Mouse (Mus musculus): ENCODE data around the gene Fam8a1. TPM values are rescaled to one million over a fixed set of nuclear protein-coding genes. Genes with fewer than 3 reads are reported as not detected.
A peak's percentile ranks its signal among the peaks of the same experiment; 100 is the strongest.

Fam8a1 gene
- polyA plus RNA-seq (2015; fragmentation: Nextera tagmentation; extraction: Ambion mirVana), result 19.6 and 22.3 TPM in 2 replicates

GRCm38 (mm10) chr13:46669048-46669619, at the start of gene Fam8a1:
Gene Fam8a1, plus strand, starts transcription at chr13:46669522.
- H3K4me1 ChIP-seq (ENCODE audit: control insufficient read depth, insufficient read depth, low read length), result peaks cover 17% of the 10 kb centered on the region
- H3K4me2 ChIP-seq (ENCODE audit: low read length), result peak within 1 kb of the TSS; percentile 72
- H3K9me3 ChIP-seq (replicated peaks; ENCODE audit: control insufficient read depth, low read length, poor library complexity, severe bottlenecking), result no peaks in the 10 kb centered on the region
- H3K4me3 ChIP-seq (ENCODE audit: low read depth, low read length), result peak within 1 kb of the TSS; percentile 94
- no peaks in the 10 kb centered on the region for H3K27me3 ChIP-seq (ENCODE audit: control insufficient read depth, insufficient read depth, low read depth, low read length)
- WGBS, result under 1% methylated on average over 37 of the region's 46 CpGs
- peak within 1 kb of the TSS; percentile 96 for H3K9ac ChIP-seq (ENCODE audit: low read depth, low read length)
- peaks cover 9% of the 10 kb centered on the region; the same call in 1 of the 2 replicates for H3K36me3 ChIP-seq (ENCODE audit: control insufficient read depth, insufficient read depth, low read length)
- peak; percentile 97 for ATAC-seq
- peak within 1 kb of the TSS; percentile 88 for H3K27ac ChIP-seq (ENCODE audit: low read length)

- peak; percentile 17; the same call in 1 of the 2 replicates for ATAC-seq
- H3K27ac ChIP-seq (ENCODE audit: low read length), result no peak overlapping the region
- no peak overlapping the region for H3K4me2 ChIP-seq (ENCODE audit: low read length)
- H3K36me3 ChIP-seq (ENCODE audit: control insufficient read depth, insufficient read depth, low read length), result peaks cover 2% of the 10 kb centered on the region; the same call in 1 of the 2 replicates
- no peaks in the 10 kb centered on the region for H3K9me3 ChIP-seq (replicated peaks; ENCODE audit: control insufficient read depth, low read length, poor library complexity, severe bottlenecking)
- no peaks in the 10 kb centered on the region; the same call in 1 of the 2 replicates for H3K4me1 ChIP-seq (ENCODE audit: control insufficient read depth, insufficient read depth, low read length)
- 46% methylated on average over 11 of the region's 11 CpGs for WGBS
- no peak overlapping the region for H3K4me3 ChIP-seq (ENCODE audit: low read depth, low read length)
- no peaks in the 10 kb centered on the region for H3K27me3 ChIP-seq (ENCODE audit: control insufficient read depth, insufficient read depth, low read depth, low read length)
- no peak overlapping the region for H3K9ac ChIP-seq (ENCODE audit: low read depth, low read length)
These were observed 49.7 kb upstream of the Fam8a1 start for GRCm38 (mm10) chr13:46619633-46620032.

GRCm38 (mm10) chr13:46620964-46621757, 48.2 kb upstream of the Fam8a1 start:
- H3K36me3 ChIP-seq (ENCODE audit: control insufficient read depth, insufficient read depth, low read length), result no peaks in the 10 kb centered on the region
- H3K27ac ChIP-seq (ENCODE audit: low read length), result no peak overlapping the region
- H3K4me2 ChIP-seq (ENCODE audit: low read length), result no peak overlapping the region
- WGBS, result 88% methylated on average over 7 of the region's 7 CpGs
- H3K4me3 ChIP-seq (ENCODE audit: low read depth, low read length), result no peak overlapping the region
- H3K27me3 ChIP-seq (ENCODE audit: control insufficient read depth, insufficient read depth, low read depth, low read length), result no peaks in the 10 kb centered on the region
- no peak for ATAC-seq
- H3K9me3 ChIP-seq (replicated peaks; ENCODE audit: control insufficient read depth, low read length, poor library complexity, severe bottlenecking), result no peaks in the 10 kb centered on the region
- no peaks in the 10 kb centered on the region; the same call in 1 of the 2 replicates for H3K4me1 ChIP-seq (ENCODE audit: control insufficient read depth, insufficient read depth, low read length)
- H3K9ac ChIP-seq (ENCODE audit: low read depth, low read length), result no peak overlapping the region

GRCm38 (mm10) chr13:46626608-46627007, 42.7 kb upstream of the Fam8a1 start:
- H3K4me1 ChIP-seq (ENCODE audit: control insufficient read depth, insufficient read depth, low read length), result peaks cover 13% of the 10 kb centered on the region

GRCm38 (mm10) chr13:46627841-46628240, 41.5 kb upstream of the Fam8a1 start:
- Histone ChIP-seq H3K4me1 (ENCODE audit: control insufficient read depth, insufficient read depth, low read length) (peaks cover 15% of the 10 kb centered on the region), H3K4me3 (ENCODE audit: low read depth, low read length) (no peak overlapping the region), H3K36me3 (ENCODE audit: control insufficient read depth, insufficient read depth, low read length) (no peaks in the 10 kb centered on the region), H3K9ac (ENCODE audit: low read depth, low read length) (no peak overlapping the region), H3K27ac (ENCODE audit: low read length) (peak overlapping the region; percentile 70), H3K9me3 (replicated peaks; ENCODE audit: control insufficient read depth, low read length, poor library complexity, severe bottlenecking) (no peaks in the 10 kb centered on the region), H3K4me2 (ENCODE audit: low read length) (no peak overlapping the region), H3K27me3 (ENCODE audit: control insufficient read depth, insufficient read depth, low read depth, low read length) (no peaks in the 10 kb centered on the region)
- WGBS, result 51% methylated on average over 10 of the region's 10 CpGs
- peak; percentile 68 for ATAC-seq

More at GRCm38 (mm10) chr13:46626608-46627007, 42.7 kb upstream of the Fam8a1 start:
- H3K9ac ChIP-seq (ENCODE audit: low read depth, low read length), result no peak overlapping the region
- no peaks in the 10 kb centered on the region for H3K9me3 ChIP-seq (replicated peaks; ENCODE audit: control insufficient read depth, low read length, poor library complexity, severe bottlenecking)
- H3K36me3 ChIP-seq (ENCODE audit: control insufficient read depth, insufficient read depth, low read length), result no peaks in the 10 kb centered on the region
- H3K27me3 ChIP-seq (ENCODE audit: control insufficient read depth, insufficient read depth, low read depth, low read length), result no peaks in the 10 kb centered on the region
- 87% methylated on average over 9 of the region's 9 CpGs for WGBS
- no peak overlapping the region for H3K4me2 ChIP-seq (ENCODE audit: low read length)
- H3K27ac ChIP-seq (ENCODE audit: low read length), result no peak overlapping the region
- no peak overlapping the region for H3K4me3 ChIP-seq (ENCODE audit: low read depth, low read length)
- no peak for ATAC-seq

GRCm38 (mm10) chr13:46629391-46629790, 39.9 kb upstream of the Fam8a1 start:
- no peak for ATAC-seq
- WGBS, result 85% methylated on average over 6 of the region's 6 CpGs
- H3K9me3 ChIP-seq (replicated peaks; ENCODE audit: control insufficient read depth, low read length, poor library complexity, severe bottlenecking), result no peaks in the 10 kb centered on the region

GRCm38 (mm10) chr13:46632796-46633195, 36.5 kb upstream of the Fam8a1 start:
- Histone ChIP-seq H3K9me3 (replicated peaks; ENCODE audit: control insufficient read depth, low read length, poor library complexity, severe bottlenecking) (no peaks in the 10 kb centered on the region), H3K27ac (ENCODE audit: low read length) (peak overlapping the region; percentile 90), H3K4me3 (ENCODE audit: low read depth, low read length) (no peak overlapping the region), H3K9ac (ENCODE audit: low read depth, low read length) (no peak overlapping the region), H3K4me1 (ENCODE audit: control insufficient read depth, insufficient read depth, low read length) (peaks cover 29% of the 10 kb centered on the region), H3K4me2 (ENCODE audit: low read length) (no peak overlapping the region), H3K36me3 (ENCODE audit: control insufficient read depth, insufficient read depth, low read length) (no peaks in the 10 kb centered on the region), H3K27me3 (ENCODE audit: control insufficient read depth, insufficient read depth, low read depth, low read length) (no peaks in the 10 kb centered on the region)
- WGBS, result 66% methylated on average over 4 of the region's 4 CpGs
- no peak for ATAC-seq

More at GRCm38 (mm10) chr13:46629391-46629790, 39.9 kb upstream of the Fam8a1 start:
- H3K4me2 ChIP-seq (ENCODE audit: low read length), result no peak overlapping the region
- no peak overlapping the region for H3K4me3 ChIP-seq (ENCODE audit: low read depth, low read length)
- no peaks in the 10 kb centered on the region for H3K27me3 ChIP-seq (ENCODE audit: control insufficient read depth, insufficient read depth, low read depth, low read length)
- no peak overlapping the region for H3K9ac ChIP-seq (ENCODE audit: low read depth, low read length)
- H3K27ac ChIP-seq (ENCODE audit: low read length), result no peak overlapping the region
- H3K4me1 ChIP-seq (ENCODE audit: control insufficient read depth, insufficient read depth, low read length), result peaks cover 29% of the 10 kb centered on the region
- no peaks in the 10 kb centered on the region for H3K36me3 ChIP-seq (ENCODE audit: control insufficient read depth, insufficient read depth, low read length)

GRCm38 (mm10) chr13:46633320-46634132, 35.8 kb upstream of the Fam8a1 start:
- Histone ChIP-seq H3K27me3 (ENCODE audit: control insufficient read depth, insufficient read depth, low read depth, low read length) (no peaks in the 10 kb centered on the region), H3K27ac (ENCODE audit: low read length) (peak overlapping the region; percentile 90), H3K4me2 (ENCODE audit: low read length) (peak overlapping the region; percentile 42), H3K9me3 (replicated peaks; ENCODE audit: control insufficient read depth, low read length, poor library complexity, severe bottlenecking) (no peaks in the 10 kb centered on the region), H3K36me3 (ENCODE audit: control insufficient read depth, insufficient read depth, low read length) (no peaks in the 10 kb centered on the region), H3K4me3 (ENCODE audit: low read depth, low read length) (no peak overlapping the region; the same call in 1 of the 2 replicates), H3K9ac (ENCODE audit: low read depth, low read length) (peak overlapping the region; percentile 52), H3K4me1 (ENCODE audit: control insufficient read depth, insufficient read depth, low read length) (peaks cover 23% of the 10 kb centered on the region)
- WGBS, result 9% methylated on average over 18 of the region's 18 CpGs
- peak; percentile 89 for ATAC-seq
